ENCODE assay signal across 7 mouse cellular contexts in the genomic region with DNA sequence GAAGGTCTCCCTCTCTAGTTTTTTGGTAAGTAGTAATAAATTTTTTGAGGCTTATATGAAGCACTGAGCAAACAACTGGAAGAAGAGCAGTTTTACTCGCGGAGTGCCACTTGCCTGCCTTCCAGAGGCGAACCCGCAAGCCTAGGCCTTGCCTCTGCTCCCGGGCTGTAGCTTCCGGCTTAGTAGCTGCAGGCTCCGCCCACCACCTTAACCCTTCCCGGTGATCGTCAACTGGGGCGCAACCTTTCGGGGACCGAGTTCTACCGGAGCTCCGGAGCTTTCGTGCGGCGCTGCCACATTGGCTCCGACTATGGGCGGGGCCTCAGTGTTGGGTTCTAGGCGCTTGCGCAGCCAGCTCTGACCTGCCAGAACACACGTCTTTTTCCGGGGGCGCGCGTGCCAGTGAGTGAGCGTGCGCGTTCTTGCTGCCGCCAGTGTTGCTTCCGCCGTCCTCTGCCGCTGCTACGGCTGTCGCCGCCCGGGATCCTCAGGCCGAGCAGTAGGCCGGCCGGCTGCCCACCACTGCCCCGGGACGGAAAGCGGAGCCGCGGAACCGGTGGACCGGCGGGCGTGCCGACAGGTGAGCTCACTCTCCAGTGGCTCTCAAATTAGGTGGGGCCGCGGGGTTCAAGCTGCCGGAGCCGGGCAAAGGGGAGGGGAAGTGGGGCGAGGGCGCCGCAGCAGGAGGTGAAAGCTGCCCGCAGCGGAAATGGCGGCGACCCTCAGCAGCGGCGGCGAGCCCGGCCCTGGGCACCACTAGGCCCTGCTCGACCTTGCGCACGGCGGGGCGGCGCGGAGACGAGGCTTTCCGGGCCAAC. TPM values are rescaled to one million over a fixed set of nuclear protein-coding genes. Genes with fewer than 3 reads are reported as not detected.
A peak's percentile ranks its signal among the peaks of the same experiment; 100 is the strongest.
DNase-seq lines count a peak whose midpoint lies in the region; ATAC-seq lines count a peak whose summit lies in the region.

TSS of gene Dnajc5 (plus strand) at position 368 of the 818 bp plus-strand sequence.

- ATAC-seq in intestine, embryonic 15.5 days: peak; percentile 98

- peaks cover 12% of the 10 kb centered on the region for H3K4me1 ChIP-seq in intestine, embryonic 15.5 days (replicated peaks)
- H3K4me1 ChIP-seq in midbrain, embryonic 10.5 days: peaks cover 28% of the 10 kb centered on the region

- no peaks in the 10 kb centered on the region for H3K9me3 ChIP-seq in intestine, embryonic 15.5 days
- H3K9me3 ChIP-seq in midbrain, embryonic 10.5 days (replicated peaks): no peaks in the 10 kb centered on the region

- intact Hi-C loops in gastrocnemius, postnatal 36 days (cut with DNase I): loop anchor here (5.0 kb wide), 1 partner anchor 47 kb away; no protein-coding TSS in a partner anchor
- intact Hi-C loops in left cerebral cortex, postnatal 25 days (cut with DNase I): loop anchor here (1.0 to 10.0 kb wide), 3 partner anchors 23 to 154 kb away; partner anchors contain the start of genes Sox18 and Tpd52l2

- WGBS in intestine, embryonic 15.5 days: under 1% methylated on average over 72 of the region's 74 CpGs
- under 1% methylated on average over 74 of the region's 74 CpGs for WGBS in midbrain, embryonic 10.5 days

- H3K4me2 ChIP-seq in intestine, embryonic 15.5 days (replicated peaks): peak within 1 kb of the TSS; percentile 59

- peak within 1 kb of the TSS; percentile 94 for H3K4me3 ChIP-seq in intestine, embryonic 15.5 days (replicated peaks)
- H3K4me3 ChIP-seq in midbrain, embryonic 10.5 days: peak within 1 kb of the TSS; percentile 98

- no peaks in the 10 kb centered on the region for H3K27me3 ChIP-seq in intestine, embryonic 15.5 days (replicated peaks)
- H3K27me3 ChIP-seq in midbrain, embryonic 10.5 days (ENCODE audit: low read depth, poor library complexity, severe bottlenecking): no peaks in the 10 kb centered on the region

- H3K9ac ChIP-seq in intestine, embryonic 15.5 days: peak within 1 kb of the TSS; percentile 95

- peaks cover 9% of the 10 kb centered on the region for H3K36me3 ChIP-seq in intestine, embryonic 15.5 days
- peaks cover 40% of the 10 kb centered on the region for H3K36me3 ChIP-seq in midbrain, embryonic 10.5 days

- peak; percentile 99 for DNase-seq in adrenal gland, adult 2 months
- DNase-seq in embryo, embryonic 11.5 days (ENCODE audit: low read depth, low spot score): peak; percentile 92
- DNase-seq in gastrocnemius, postnatal 36 days: peak; percentile 96
- peak; percentile 98 to 99 for DNase-seq in left cerebral cortex, postnatal 25 days (ENCODE audit: low spot score in 2 of 2)
- DNase-seq in midbrain, embryonic 10.5 days (ENCODE audit: low spot score): peak; percentile 97
- DNase-seq in right cerebral cortex, postnatal 4 days: peak; percentile 96

- peak within 1 kb of the TSS; percentile 99 for H3K27ac ChIP-seq in intestine, embryonic 15.5 days
- peak within 1 kb of the TSS; percentile 97 for H3K27ac ChIP-seq in midbrain, embryonic 10.5 days (replicated peaks)

RNA-seq across cellular contexts. Expression of gene Dnajc5, which starts in this region (rescaled TPM):
- 10 to 100 TPM; 92.3 to 96.0 TPM for total RNA-seq in adrenal gland, adult 2 months (2021)
- 35.7 and 36.6 TPM in 2 replicates for polyA plus RNA-seq in adrenal gland, adult 2 months (2012; rRNA removed)
- 10 to 100 TPM; 43.3 to 43.9 TPM for total RNA-seq in gastrocnemius, postnatal 36 days (2021)
- 74.5 and 76.4 TPM in 2 replicates for polyA plus RNA-seq in intestine, embryonic 15.5 days (2015; fragmentation: Nextera tagmentation; extraction: Ambion mirVana)
- total RNA-seq in left cerebral cortex, postnatal 25 days (2021): 100 to 1,000 TPM; 289 to 296 TPM
- 95.6 and 110 TPM in 2 replicates for polyA plus RNA-seq in midbrain, embryonic 10.5 days (2016; fragmentation: Nextera tagmentation; extraction: Ambion mirVana)

Comparison
In these comparisons a context has a peak if more than half of its experiments do, and no peak if none do; other contexts are left out.
1. Peak in every context shown above with its lines: DNase-seq, ATAC-seq, H3K4me3 ChIP-seq and H3K27ac ChIP-seq.